Mouse (Mus musculus): ENCODE results near the gene Arnt2. TPM values are rescaled to one million over a fixed set of nuclear protein-coding genes. Genes with fewer than 3 reads are reported as not detected.

Arnt2 gene
- polyA plus RNA-seq, 1 experiment from 2014 or later, result 2.6 TPM

GRCm38 (mm10) chr7:84335766-84336579 lies 74.0 kb downstream of the Arnt2 start:
- Histone ChIP-seq H3K4me2 (replicated peaks; ENCODE audit: low read depth) (no peak overlapping the region), H3K27ac (ENCODE audit: low read depth, low read length) (no peak overlapping the region), H3K4me3 (ENCODE audit: low read depth, low read length) (no peak overlapping the region), H3K9ac (ENCODE audit: low read depth, low read length) (no peak overlapping the region), H3K36me3 (ENCODE audit: control insufficient read depth, insufficient read depth) (no peaks in the 10 kb centered on the region), H3K4me1 (replicated peaks; ENCODE audit: control insufficient read depth, insufficient read depth, low read length) (no peaks in the 10 kb centered on the region), H3K9me3 (ENCODE audit: control insufficient read depth) (no peaks in the 10 kb centered on the region), H3K27me3 (replicated peaks; ENCODE audit: control insufficient read depth, insufficient read depth, low read length) (no peaks in the 10 kb centered on the region)
- TF ChIP-seq CTCF (IDR thresholded peaks at IDR 0.05; ENCODE audit: low read depth), result no peak
- no peak for ATAC-seq
- WGBS, result 53% methylated on average over 6 of the region's 6 CpGs

- ATAC-seq, result no peak
- Histone ChIP-seq H3K36me3 (ENCODE audit: control insufficient read depth, insufficient read depth) (no peaks in the 10 kb centered on the region), H3K4me1 (replicated peaks; ENCODE audit: control insufficient read depth, insufficient read depth, low read length) (no peaks in the 10 kb centered on the region), H3K4me2 (replicated peaks; ENCODE audit: low read depth) (no peak overlapping the region), H3K9me3 (ENCODE audit: control insufficient read depth) (no peaks in the 10 kb centered on the region), H3K27ac (ENCODE audit: low read depth, low read length) (no peak overlapping the region), H3K9ac (ENCODE audit: low read depth, low read length) (no peak overlapping the region), H3K27me3 (replicated peaks; ENCODE audit: control insufficient read depth, insufficient read depth, low read length) (no peaks in the 10 kb centered on the region), H3K4me3 (ENCODE audit: low read depth, low read length) (no peak overlapping the region)
- no peak for TF ChIP-seq CTCF (IDR thresholded peaks at IDR 0.05; ENCODE audit: low read depth)
- WGBS, result 83% methylated on average over 3 of the region's 3 CpGs
These were observed 76.0 kb downstream of the Arnt2 start for GRCm38 (mm10) chr7:84333996-84334395.

- no peak overlapping the region for H3K4me3 ChIP-seq (ENCODE audit: low read depth, low read length)
- H3K27ac ChIP-seq (ENCODE audit: low read depth, low read length), result no peak overlapping the region
- no peaks in the 10 kb centered on the region for H3K27me3 ChIP-seq (replicated peaks; ENCODE audit: control insufficient read depth, insufficient read depth, low read length)
- no peaks in the 10 kb centered on the region for H3K9me3 ChIP-seq (ENCODE audit: control insufficient read depth)
- 49% methylated on average over 11 of the region's 11 CpGs for WGBS
- ATAC-seq, result no peak
- H3K9ac ChIP-seq (ENCODE audit: low read depth, low read length), result no peak overlapping the region
- H3K36me3 ChIP-seq (ENCODE audit: control insufficient read depth, insufficient read depth), result no peaks in the 10 kb centered on the region
- H3K4me2 ChIP-seq (replicated peaks; ENCODE audit: low read depth), result no peak overlapping the region
- no peaks in the 10 kb centered on the region for H3K4me1 ChIP-seq (replicated peaks; ENCODE audit: control insufficient read depth, insufficient read depth, low read length)
- no peak for TF ChIP-seq CTCF (IDR thresholded peaks at IDR 0.05; ENCODE audit: low read depth)
These were observed 77.4 kb downstream of the Arnt2 start for GRCm38 (mm10) chr7:84332295-84333168.

- no peaks in the 10 kb centered on the region for H3K36me3 ChIP-seq (ENCODE audit: control insufficient read depth, insufficient read depth)
- no peak overlapping the region for H3K27ac ChIP-seq (ENCODE audit: low read depth, low read length)
- ATAC-seq, result no peak
- no peak overlapping the region for H3K4me3 ChIP-seq (ENCODE audit: low read depth, low read length)
- no peaks in the 10 kb centered on the region for H3K4me1 ChIP-seq (replicated peaks; ENCODE audit: control insufficient read depth, insufficient read depth, low read length)
- no peaks in the 10 kb centered on the region for H3K9me3 ChIP-seq (ENCODE audit: control insufficient read depth)
- WGBS, result 34% methylated on average over 1 of the region's 1 CpGs
- no peak for TF ChIP-seq CTCF (IDR thresholded peaks at IDR 0.05; ENCODE audit: low read depth)
- H3K27me3 ChIP-seq (replicated peaks; ENCODE audit: control insufficient read depth, insufficient read depth, low read length), result no peaks in the 10 kb centered on the region
- H3K4me2 ChIP-seq (replicated peaks; ENCODE audit: low read depth), result no peak overlapping the region
- no peak overlapping the region for H3K9ac ChIP-seq (ENCODE audit: low read depth, low read length)
These were observed 80.8 kb downstream of the Arnt2 start for GRCm38 (mm10) chr7:84329174-84329583.

- no peaks in the 10 kb centered on the region for H3K27me3 ChIP-seq (replicated peaks; ENCODE audit: control insufficient read depth, insufficient read depth, low read length)
- H3K27ac ChIP-seq (ENCODE audit: low read depth, low read length), result no peak overlapping the region
- no peaks in the 10 kb centered on the region for H3K9me3 ChIP-seq (ENCODE audit: control insufficient read depth)
- no peaks in the 10 kb centered on the region for H3K4me1 ChIP-seq (replicated peaks; ENCODE audit: control insufficient read depth, insufficient read depth, low read length)
- no peak overlapping the region for H3K4me3 ChIP-seq (ENCODE audit: low read depth, low read length)
- no peak for ATAC-seq
- no peaks in the 10 kb centered on the region for H3K36me3 ChIP-seq (ENCODE audit: control insufficient read depth, insufficient read depth)
- no peak overlapping the region for H3K9ac ChIP-seq (ENCODE audit: low read depth, low read length)
- 56% methylated on average over 1 of the region's 1 CpGs for WGBS
- no peak overlapping the region for H3K4me2 ChIP-seq (replicated peaks; ENCODE audit: low read depth)
- no peak for TF ChIP-seq CTCF (IDR thresholded peaks at IDR 0.05; ENCODE audit: low read depth)
These were observed 81.2 kb downstream of the Arnt2 start for GRCm38 (mm10) chr7:84328770-84329169.

- 78% methylated on average over 2 of the region's 2 CpGs for WGBS
- Histone ChIP-seq H3K36me3 (ENCODE audit: control insufficient read depth, insufficient read depth) (no peaks in the 10 kb centered on the region), H3K4me1 (replicated peaks; ENCODE audit: control insufficient read depth, insufficient read depth, low read length) (no peaks in the 10 kb centered on the region), H3K27ac (ENCODE audit: low read depth, low read length) (no peak overlapping the region), H3K4me3 (ENCODE audit: low read depth, low read length) (no peak overlapping the region), H3K4me2 (replicated peaks; ENCODE audit: low read depth) (no peak overlapping the region), H3K27me3 (replicated peaks; ENCODE audit: control insufficient read depth, insufficient read depth, low read length) (no peaks in the 10 kb centered on the region), H3K9ac (ENCODE audit: low read depth, low read length) (no peak overlapping the region), H3K9me3 (ENCODE audit: control insufficient read depth) (no peaks in the 10 kb centered on the region)
- TF ChIP-seq CTCF (IDR thresholded peaks at IDR 0.05; ENCODE audit: low read depth), result no peak
- ATAC-seq, result no peak
These were observed 84.2 kb downstream of the Arnt2 start for GRCm38 (mm10) chr7:84325570-84326328.
